Mouse (Mus musculus): ENCODE measurements around the gene Tbxas1. TPM values are rescaled to one million over a fixed set of nuclear protein-coding genes. Genes with fewer than 3 reads are reported as not detected.

Gene Tbxas1
- polyA plus RNA-seq, 1 experiment from 2014 or later, result 1.8 TPM

DNA sequence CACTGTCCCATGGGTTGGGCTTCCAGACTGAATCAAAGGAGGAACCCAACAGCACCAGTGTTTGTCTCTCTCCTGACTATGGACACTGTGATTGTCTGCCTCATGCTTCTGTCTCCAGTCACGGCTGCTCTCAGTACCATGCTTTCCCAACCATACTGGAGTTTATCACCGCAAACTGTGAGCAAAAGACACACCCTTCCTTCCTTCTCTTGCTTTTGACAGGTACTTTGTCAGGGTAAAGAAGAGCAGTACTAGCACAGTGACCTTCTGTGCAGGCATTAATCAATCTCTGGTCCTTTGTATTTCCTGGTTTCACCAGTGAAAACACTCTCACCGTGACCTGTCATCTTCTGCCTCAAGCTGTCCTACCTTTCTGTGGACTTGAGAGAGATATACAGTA lies 26.4 kb downstream of the Tbxas1 start:
- Histone ChIP-seq H3K4me1 (no peaks in the 10 kb centered on the region), H3K9ac (replicated peaks) (no peak overlapping the region), H3K4me2 (replicated peaks) (no peak overlapping the region), H3K36me3 (no peaks in the 10 kb centered on the region), H3K27ac (replicated peaks) (no peak overlapping the region), H3K9me3 (no peaks in the 10 kb centered on the region), H3K27me3 (no peaks in the 10 kb centered on the region), H3K4me3 (no peak overlapping the region)
- ATAC-seq (replicated peaks), result no peak
- WGBS, result 90% methylated on average over 3 of the region's 3 CpGs

DNA sequence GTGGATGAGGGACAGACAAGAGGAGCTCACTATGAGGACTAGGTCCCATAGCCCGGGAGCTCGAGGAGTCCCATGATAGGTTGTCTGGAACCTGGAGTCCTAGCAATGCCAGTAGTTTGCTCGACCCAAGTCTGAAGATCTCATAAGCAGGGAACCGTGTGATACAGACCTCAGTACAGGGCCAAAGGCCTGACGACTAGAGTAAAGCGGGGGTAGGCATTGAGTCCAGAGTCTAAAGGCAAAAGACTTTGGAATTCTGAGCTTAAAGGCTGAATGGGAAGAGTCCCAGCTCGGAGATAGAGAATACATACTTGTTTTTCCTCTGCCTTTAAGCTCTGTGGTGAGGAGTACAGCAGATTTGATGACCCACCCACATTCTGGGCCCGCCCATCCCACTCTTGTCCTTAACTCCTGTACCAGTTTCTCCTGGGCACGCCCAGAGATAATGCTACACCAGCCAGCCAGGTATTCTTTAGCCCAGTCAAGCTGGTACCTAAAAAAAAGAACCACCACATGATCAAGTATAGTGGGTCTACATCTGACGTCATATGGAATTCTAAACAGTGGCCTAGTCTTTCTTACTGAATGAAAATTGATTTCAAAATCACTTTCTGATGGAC lies 27.7 kb downstream of the Tbxas1 start:
- H3K4me2 ChIP-seq (replicated peaks), result no peak overlapping the region
- WGBS, result 89% methylated on average over 10 of the region's 10 CpGs
- no peak overlapping the region for H3K27ac ChIP-seq (replicated peaks)
- H3K9me3 ChIP-seq, result no peaks in the 10 kb centered on the region
- ATAC-seq (replicated peaks), result no peak
- H3K27me3 ChIP-seq, result no peaks in the 10 kb centered on the region
- no peak overlapping the region for H3K9ac ChIP-seq (replicated peaks)
- no peaks in the 10 kb centered on the region for H3K4me1 ChIP-seq
- H3K36me3 ChIP-seq, result no peaks in the 10 kb centered on the region
- no peak overlapping the region for H3K4me3 ChIP-seq

DNA sequence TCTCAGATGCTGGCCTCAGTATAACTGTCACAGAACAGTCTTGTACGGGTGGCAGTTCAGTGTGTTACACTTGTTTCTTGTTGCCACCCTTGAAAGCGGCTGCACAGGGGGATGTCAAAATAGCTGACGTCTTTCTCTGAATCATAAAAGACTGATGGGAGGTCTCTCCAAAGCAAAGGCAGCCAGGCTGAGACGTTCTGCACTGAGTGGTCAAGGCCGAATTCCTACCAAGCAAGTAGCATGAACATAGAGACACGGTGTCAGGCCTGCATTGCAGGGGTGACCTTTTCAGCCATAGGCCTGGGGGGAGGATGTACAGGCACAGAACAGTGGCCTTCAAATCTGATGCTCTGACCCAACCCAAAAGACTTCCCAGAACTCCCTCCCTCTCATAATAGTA lies 30.8 kb downstream of the Tbxas1 start:
- Histone ChIP-seq H3K9ac (replicated peaks) (no peak overlapping the region), H3K36me3 (no peaks in the 10 kb centered on the region), H3K9me3 (no peaks in the 10 kb centered on the region), H3K4me2 (replicated peaks) (no peak overlapping the region), H3K4me3 (no peak overlapping the region), H3K4me1 (no peaks in the 10 kb centered on the region), H3K27me3 (no peaks in the 10 kb centered on the region), H3K27ac (replicated peaks) (no peak overlapping the region)
- ATAC-seq (replicated peaks), result no peak
- 70% methylated on average over 6 of the region's 6 CpGs for whole genome bisulfite sequencing

DNA sequence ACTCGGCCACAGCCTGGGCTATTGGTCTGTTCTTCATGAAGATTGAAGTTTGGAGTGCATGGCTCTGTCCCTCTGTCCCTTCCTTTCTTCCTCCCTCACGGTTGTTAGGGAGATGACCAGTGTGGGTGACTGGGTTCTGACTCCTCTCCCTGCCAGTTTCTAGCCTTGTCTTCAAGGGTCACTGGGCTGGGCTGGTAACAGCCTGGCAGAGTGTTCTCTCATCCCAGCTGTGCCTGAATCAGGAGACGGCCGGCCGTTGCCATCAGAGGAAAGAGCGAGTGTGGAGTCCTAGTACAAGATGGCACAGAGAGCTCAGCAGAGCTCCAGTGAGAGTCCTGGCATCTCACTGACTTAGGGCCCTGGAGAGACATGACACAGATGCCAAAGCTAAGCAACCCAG lies 33.2 kb downstream of the Tbxas1 start:
- Histone ChIP-seq H3K9me3 (no peaks in the 10 kb centered on the region), H3K27me3 (no peaks in the 10 kb centered on the region), H3K9ac (replicated peaks) (no peak overlapping the region), H3K36me3 (no peaks in the 10 kb centered on the region), H3K4me1 (no peaks in the 10 kb centered on the region), H3K4me3 (no peak overlapping the region), H3K4me2 (replicated peaks) (no peak overlapping the region), H3K27ac (replicated peaks) (no peak overlapping the region)
- no peak for ATAC-seq (replicated peaks)
- 84% methylated on average over 6 of the region's 6 CpGs for WGBS

DNA sequence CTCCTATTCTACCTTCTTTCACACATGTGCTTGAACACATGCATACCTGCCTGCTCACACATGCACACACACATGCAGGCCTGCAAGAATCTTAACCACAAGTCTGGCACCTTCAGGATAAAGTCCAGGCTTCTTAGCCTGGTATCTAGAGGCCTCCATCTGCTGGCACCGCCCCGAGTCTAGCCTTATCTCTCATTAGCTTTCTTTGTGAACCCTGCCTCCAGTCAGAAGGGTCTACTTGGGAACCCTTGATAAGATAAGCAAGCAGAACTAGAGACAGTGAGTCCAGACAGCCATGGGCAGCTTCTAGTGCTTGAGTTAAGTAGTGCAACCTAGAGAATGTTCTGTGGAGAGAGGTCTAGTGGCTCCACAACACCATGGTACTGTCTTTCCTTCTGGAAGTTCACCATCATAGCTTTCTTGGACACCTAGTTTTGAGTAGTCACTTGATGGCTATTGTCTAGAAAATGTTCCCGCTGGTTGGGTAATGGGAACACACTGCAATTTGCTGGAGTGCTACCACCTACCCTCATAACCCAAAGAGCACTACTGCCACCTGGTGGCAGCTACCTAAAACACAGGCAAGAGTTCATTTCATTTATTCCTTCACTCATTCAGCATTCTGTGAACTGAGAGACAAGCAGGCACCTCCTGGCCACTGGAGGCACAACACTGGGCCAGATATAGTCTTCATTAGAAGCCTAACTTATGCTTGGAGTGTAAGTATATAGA lies 35.8 kb downstream of the Tbxas1 start:
- ATAC-seq (replicated peaks), result 0 out of 2 replicates have a peak, but pooled peaks have one; percentile 41
- H3K9ac ChIP-seq (replicated peaks), result no peak overlapping the region
- H3K27me3 ChIP-seq, result no peaks in the 10 kb centered on the region
- 65% methylated on average over 3 of the region's 3 CpGs for WGBS
- H3K4me2 ChIP-seq (replicated peaks), result no peak overlapping the region
- H3K9me3 ChIP-seq, result no peaks in the 10 kb centered on the region
- H3K36me3 ChIP-seq, result no peaks in the 10 kb centered on the region
- H3K4me3 ChIP-seq, result no peak overlapping the region
- no peak overlapping the region for H3K27ac ChIP-seq (replicated peaks)
- peaks cover 5% of the 10 kb centered on the region; the same call in 1 of the 2 replicates for H3K4me1 ChIP-seq

DNA sequence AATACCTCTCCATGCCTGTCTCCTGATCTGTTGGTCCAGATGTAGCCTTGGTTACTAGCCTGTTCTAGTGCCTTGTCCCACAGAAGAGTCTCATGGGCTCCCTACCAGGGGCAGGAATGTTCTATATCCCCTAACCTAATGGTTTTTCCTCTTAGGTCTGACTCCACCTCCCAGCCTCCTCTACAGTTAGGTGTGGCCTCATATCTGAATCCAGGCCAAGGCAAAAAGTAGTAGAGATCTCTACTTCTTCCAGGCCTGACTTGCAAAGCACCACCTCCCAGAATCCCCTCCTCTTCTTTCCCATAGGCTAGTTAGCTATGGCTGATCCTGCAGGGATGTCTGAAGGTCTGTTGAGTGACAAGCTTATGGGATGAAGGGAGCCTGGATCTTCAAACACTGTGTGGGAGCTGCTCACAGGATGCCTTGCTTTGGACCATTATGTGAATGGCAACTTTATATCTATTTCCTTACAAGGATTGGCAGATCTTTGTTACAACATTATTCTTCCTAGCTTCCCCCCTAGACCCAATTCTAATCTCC lies 37.0 kb downstream of the Tbxas1 start:
- no peak for ATAC-seq (replicated peaks)
- H3K4me3 ChIP-seq, result no peak overlapping the region
- H3K4me2 ChIP-seq (replicated peaks), result no peak overlapping the region
- H3K27me3 ChIP-seq, result no peaks in the 10 kb centered on the region
- H3K4me1 ChIP-seq, result peaks cover 5% of the 10 kb centered on the region; the same call in 1 of the 2 replicates
- no peak overlapping the region for H3K9ac ChIP-seq (replicated peaks)
- H3K27ac ChIP-seq (replicated peaks), result no peak overlapping the region
- no peaks in the 10 kb centered on the region for H3K36me3 ChIP-seq
- H3K9me3 ChIP-seq, result no peaks in the 10 kb centered on the region

DNA sequence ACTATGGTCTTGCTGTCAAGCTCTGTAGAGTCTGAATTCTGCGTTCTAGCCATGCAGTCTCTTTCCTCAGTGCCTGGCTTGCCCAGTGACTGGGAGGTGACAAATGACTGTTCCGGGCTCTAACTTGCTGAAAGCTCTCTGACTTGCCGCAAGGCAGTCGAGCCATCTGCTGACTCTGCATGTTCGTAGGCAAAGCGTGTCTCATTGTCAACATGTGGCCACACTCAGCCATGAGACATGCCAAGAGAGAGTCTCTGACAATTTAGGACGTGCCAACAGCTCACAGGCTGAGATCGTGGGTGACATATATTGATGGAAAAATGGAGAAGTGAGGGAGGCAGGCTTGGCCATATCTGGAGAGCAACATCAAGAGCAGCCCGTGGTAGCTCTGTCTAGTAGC lies 37.6 kb downstream of the Tbxas1 start:
- Histone ChIP-seq H3K4me3 (no peak overlapping the region), H3K27ac (replicated peaks) (no peak overlapping the region), H3K4me2 (replicated peaks) (no peak overlapping the region), H3K9ac (replicated peaks) (no peak overlapping the region), H3K36me3 (no peaks in the 10 kb centered on the region), H3K4me1 (peaks cover 5% of the 10 kb centered on the region; the same call in 1 of the 2 replicates), H3K9me3 (no peaks in the 10 kb centered on the region), H3K27me3 (no peaks in the 10 kb centered on the region)
- ATAC-seq (replicated peaks), result no peak
- WGBS, result 74% methylated on average over 9 of the region's 9 CpGs

DNA sequence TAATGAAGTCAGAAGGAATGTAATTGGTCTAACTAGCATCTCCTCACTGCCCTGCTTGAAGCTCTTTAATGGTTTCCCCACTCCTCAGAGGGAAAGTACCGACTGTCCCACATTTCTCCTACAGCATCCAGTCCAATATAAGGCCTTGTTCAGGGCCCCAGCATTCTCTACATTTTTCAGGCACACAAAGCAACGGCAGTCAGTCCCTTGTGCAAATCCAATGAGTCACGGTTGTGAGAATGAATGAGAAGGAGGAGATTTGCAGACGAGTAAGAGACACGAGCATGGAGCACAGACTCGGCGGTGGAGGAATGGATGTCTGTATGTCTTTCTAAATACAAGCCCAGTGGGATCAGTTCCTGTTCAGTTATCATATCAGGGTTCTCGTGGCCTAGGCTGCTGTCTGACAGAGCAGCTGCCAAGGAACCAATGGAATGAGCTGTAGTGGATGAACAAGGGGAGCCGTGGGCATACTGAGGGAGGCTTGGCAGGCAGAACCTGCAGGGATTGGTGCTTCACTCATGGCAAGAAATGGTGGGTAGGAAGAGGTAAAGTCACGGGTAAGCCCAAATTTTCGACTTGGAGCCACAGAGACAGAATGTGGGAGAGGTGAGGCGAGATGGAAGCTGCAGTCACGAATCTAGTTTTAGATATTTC lies 38.3 kb downstream of the Tbxas1 start:
- H3K27me3 ChIP-seq, result no peaks in the 10 kb centered on the region
- no peaks in the 10 kb centered on the region for H3K9me3 ChIP-seq
- no peak overlapping the region for H3K4me3 ChIP-seq
- no peak overlapping the region for H3K27ac ChIP-seq (replicated peaks)
- H3K4me2 ChIP-seq (replicated peaks), result no peak overlapping the region
- WGBS, result 66% methylated on average over 13 of the region's 13 CpGs
- H3K36me3 ChIP-seq, result no peaks in the 10 kb centered on the region
- H3K9ac ChIP-seq (replicated peaks), result no peak overlapping the region
- H3K4me1 ChIP-seq, result peaks cover 5% of the 10 kb centered on the region; the same call in 1 of the 2 replicates
- ATAC-seq (replicated peaks), result no peak

DNA sequence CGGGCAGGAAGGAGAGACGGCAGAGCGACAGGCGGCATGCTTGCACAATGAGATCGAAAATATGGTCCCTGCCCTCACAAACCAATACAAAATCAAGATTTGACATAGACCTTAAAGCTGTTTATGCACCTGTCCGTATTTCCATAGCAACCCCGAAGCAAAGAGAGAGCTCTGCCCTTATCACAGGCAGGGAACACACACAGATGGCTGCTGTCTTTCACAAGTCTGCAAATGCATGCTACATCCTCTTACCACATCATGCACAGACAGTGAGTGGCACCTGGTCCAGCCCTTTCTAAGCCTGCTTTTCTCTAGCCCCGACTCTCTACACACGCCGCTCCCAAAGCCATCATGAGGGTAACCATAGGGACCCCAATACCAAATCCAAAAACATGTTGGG lies 39.0 kb downstream of the Tbxas1 start:
- Histone ChIP-seq H3K4me3 (no peak overlapping the region), H3K36me3 (no peaks in the 10 kb centered on the region), H3K27me3 (no peaks in the 10 kb centered on the region), H3K9ac (replicated peaks) (no peak overlapping the region), H3K4me2 (replicated peaks) (no peak overlapping the region), H3K4me1 (peaks cover 5% of the 10 kb centered on the region; the same call in 1 of the 2 replicates), H3K9me3 (no peaks in the 10 kb centered on the region), H3K27ac (replicated peaks) (no peak overlapping the region)
- 70% methylated on average over 10 of the region's 10 CpGs for WGBS
- ATAC-seq (replicated peaks), result peak; percentile 62

DNA sequence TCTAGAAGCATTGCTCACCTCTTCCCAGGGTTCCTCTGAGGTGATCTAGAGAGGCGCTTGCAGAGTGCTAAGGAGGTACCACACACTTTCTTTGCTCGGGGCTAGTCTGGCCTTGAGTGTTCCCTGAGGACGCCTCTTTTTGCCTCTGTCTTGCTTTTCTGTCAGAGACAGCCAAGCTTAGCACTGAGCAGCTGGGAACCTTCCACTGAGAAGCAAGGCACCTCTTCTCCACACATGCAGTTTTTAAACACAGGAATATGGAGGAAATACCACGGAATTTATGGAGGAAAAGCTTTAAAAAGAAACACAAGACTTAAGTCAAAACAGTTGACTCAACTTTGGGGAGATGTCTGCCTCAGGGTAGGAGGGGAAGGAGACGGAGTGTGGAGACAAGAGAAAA lies 40.6 kb downstream of the Tbxas1 start:
- no peak overlapping the region for H3K4me3 ChIP-seq
- no peak overlapping the region for H3K4me2 ChIP-seq (replicated peaks)
- ATAC-seq (replicated peaks), result no peak
- WGBS, result 62% methylated on average over 5 of the region's 5 CpGs
- H3K27ac ChIP-seq (replicated peaks), result no peak overlapping the region
- peaks cover 5% of the 10 kb centered on the region; the same call in 1 of the 2 replicates for H3K4me1 ChIP-seq
- no peaks in the 10 kb centered on the region for H3K9me3 ChIP-seq
- H3K9ac ChIP-seq (replicated peaks), result no peak overlapping the region
- H3K27me3 ChIP-seq, result no peaks in the 10 kb centered on the region
- H3K36me3 ChIP-seq, result no peaks in the 10 kb centered on the region

DNA sequence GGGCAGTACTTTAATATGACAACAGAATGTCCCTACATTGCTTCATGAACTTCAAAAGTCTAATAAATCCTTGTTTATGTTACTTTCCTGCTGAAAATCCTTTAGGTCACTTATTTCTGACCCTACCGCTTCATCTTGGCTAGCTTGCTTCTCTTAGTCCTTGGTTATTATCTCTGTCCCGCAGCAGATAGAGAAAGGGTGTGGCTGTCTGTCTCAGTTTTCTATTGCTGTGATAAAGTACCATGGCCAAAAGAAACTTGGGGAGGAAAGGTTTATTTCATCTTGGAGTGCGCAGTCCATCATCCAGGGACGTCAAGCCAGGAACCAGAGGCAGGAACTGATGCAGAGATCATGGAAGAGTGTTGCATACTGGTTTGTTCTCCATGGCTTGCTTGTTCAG lies 41.4 kb downstream of the Tbxas1 start:
- Histone ChIP-seq H3K4me1 (peaks cover 5% of the 10 kb centered on the region; the same call in 1 of the 2 replicates), H3K9ac (replicated peaks) (no peak overlapping the region), H3K9me3 (no peaks in the 10 kb centered on the region), H3K36me3 (no peaks in the 10 kb centered on the region), H3K27me3 (no peaks in the 10 kb centered on the region), H3K4me2 (replicated peaks) (no peak overlapping the region), H3K27ac (replicated peaks) (no peak overlapping the region), H3K4me3 (no peak overlapping the region)
- WGBS, result 93% methylated on average over 4 of the region's 4 CpGs
- ATAC-seq (replicated peaks), result no peak

DNA sequence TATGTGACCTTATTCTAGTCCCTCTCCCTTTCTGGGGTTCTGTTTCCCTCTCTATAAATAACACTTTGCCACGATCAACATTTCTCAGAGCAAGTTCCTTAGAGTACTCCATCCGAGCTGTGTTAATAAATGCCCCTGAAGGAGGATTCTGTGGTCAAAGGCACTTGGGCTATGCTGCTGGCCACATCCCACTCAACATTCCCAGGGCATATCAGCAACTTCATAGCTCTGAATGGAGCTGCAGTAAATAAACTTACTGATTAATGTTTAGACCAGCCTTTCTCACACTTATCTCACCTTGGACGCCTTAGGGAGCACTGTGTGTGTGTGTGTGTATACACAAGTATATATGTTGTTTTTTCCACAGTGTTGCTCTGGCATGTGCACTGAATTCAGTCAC lies 42.2 kb downstream of the Tbxas1 start:
- Histone ChIP-seq H3K36me3 (no peaks in the 10 kb centered on the region), H3K4me3 (no peak overlapping the region), H3K27ac (replicated peaks) (no peak overlapping the region), H3K4me1 (peaks cover 10% of the 10 kb centered on the region), H3K9ac (replicated peaks) (no peak overlapping the region), H3K4me2 (replicated peaks) (no peak overlapping the region), H3K9me3 (no peaks in the 10 kb centered on the region), H3K27me3 (no peaks in the 10 kb centered on the region)
- WGBS, result 76% methylated on average over 3 of the region's 3 CpGs
- no peak for ATAC-seq (replicated peaks)

Data from forebrain, embryonic 15.5 days (tissue).